Mouse (Mus musculus) forebrain, embryonic 16.5 days (tissue): ENCODE results near the gene Fabp2. TPM values are rescaled to one million over a fixed set of nuclear protein-coding genes. Genes with fewer than 3 reads are reported as not detected.

Source experiments
- ATAC-seq: fragments of 200-750 bp; cut with Nextera tagmentation; 2 replicates; pipeline ENCODE4 v1.8.0; 2017; ENCODE audit warnings: mild to moderate bottlenecking, moderate library complexity
- H3K27ac ChIP-seq: fragments of 300-500 bp; sonication (generic); 2 replicates; pipeline ENCODE4 v1.5.1; 2014; ENCODE audit warnings: low read length, control low read depth
- H3K27me3 ChIP-seq: fragments of 300-500 bp; sonication (generic); replicated peaks from 2 replicates; pipeline ENCODE4 v1.6.1; 2014; ENCODE audit warnings: low read length; ENCODE audit not compliant: control insufficient read depth, insufficient read depth
- H3K36me3 ChIP-seq: fragments of 300-500 bp; sonication (generic); 2 replicates; pipeline ENCODE4 v1.6.1; 2014; ENCODE audit not compliant: control insufficient read depth, insufficient read depth
- H3K4me1 ChIP-seq: fragments of 300-500 bp; sonication (generic); replicated peaks from 2 replicates; pipeline ENCODE4 v1.6.1; 2014; ENCODE audit warnings: low read length; ENCODE audit not compliant: control insufficient read depth, insufficient read depth
- H3K4me2 ChIP-seq: fragments of 300-500 bp; sonication (generic); 2 replicates; pipeline ENCODE4 v1.6.1; 2014; ENCODE audit warnings: mild to moderate bottlenecking, low read length, control low read depth
- H3K4me3 ChIP-seq: fragments of 300-500 bp; sonication (generic); replicated peaks from 2 replicates; pipeline ENCODE4 v1.5.1; 2014; ENCODE audit warnings: mild to moderate bottlenecking, low read length, control low read depth
- H3K9ac ChIP-seq: fragments of 300-500 bp; sonication (generic); replicated peaks from 2 replicates; pipeline ENCODE4 v1.6.1; 2014; ENCODE audit warnings: low read depth, low read length, control low read depth
- H3K9me3 ChIP-seq: fragments of 300-500 bp; sonication (generic); 2 replicates; pipeline ENCODE4 v1.6.1; 2016; ENCODE audit warnings: low read length; ENCODE audit not compliant: control insufficient read depth
- WGBS: fragments of 180-500 bp; shearing (Covaris S2); extraction: QIAGEN DNeasy Blood & Tissue Kit; methylation state at CpG from one replicate; pipeline ENCODE4 v1.1.7; 2014; 5-methylcytosine and 5-hydroxymethylcytosine counted together
- polyA plus RNA-seq: library from polyadenylated mRNA; unstranded; fragments of >200 nt; fragmentation: Nextera tagmentation; extraction: Ambion mirVana; gene quantifications from 2 replicates; pipeline ENCODE4 v1.2.1, GENCODE M21; 2015

The Fabp2 gene
- polyA plus RNA-seq, 1 experiment from 2014 or later, result not detected

DNA sequence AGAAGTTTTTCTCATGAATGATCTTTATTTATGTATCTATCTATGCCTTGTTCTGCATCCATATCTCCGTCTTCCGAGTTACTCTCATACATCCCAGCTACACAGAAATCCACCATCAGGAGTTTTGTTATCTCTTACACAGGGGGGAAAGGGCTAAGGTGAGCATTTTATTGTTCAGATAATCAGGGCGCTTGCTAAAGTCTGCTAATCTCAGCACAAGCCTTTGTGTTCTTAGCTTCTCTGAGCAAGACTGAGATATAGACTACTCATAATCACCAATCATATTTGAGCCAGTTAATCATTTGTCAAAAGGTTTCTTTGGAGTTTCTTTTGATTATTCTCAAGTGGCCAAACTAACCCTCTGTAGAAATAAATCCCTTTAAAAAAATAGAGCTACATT is 17.3 kb upstream of the Fabp2 start:
- no peaks in the 10 kb centered on the region for H3K4me1 ChIP-seq
- no peaks in the 10 kb centered on the region for H3K9me3 ChIP-seq
- H3K36me3 ChIP-seq, result no peaks in the 10 kb centered on the region
- no peak overlapping the region for H3K4me3 ChIP-seq
- no peak overlapping the region for H3K4me2 ChIP-seq
- no peak overlapping the region for H3K9ac ChIP-seq
- 89% methylated on average over 3 of the region's 3 CpGs for WGBS
- no peak overlapping the region for H3K27ac ChIP-seq
- H3K27me3 ChIP-seq, result no peaks in the 10 kb centered on the region
- no peak for ATAC-seq

DNA sequence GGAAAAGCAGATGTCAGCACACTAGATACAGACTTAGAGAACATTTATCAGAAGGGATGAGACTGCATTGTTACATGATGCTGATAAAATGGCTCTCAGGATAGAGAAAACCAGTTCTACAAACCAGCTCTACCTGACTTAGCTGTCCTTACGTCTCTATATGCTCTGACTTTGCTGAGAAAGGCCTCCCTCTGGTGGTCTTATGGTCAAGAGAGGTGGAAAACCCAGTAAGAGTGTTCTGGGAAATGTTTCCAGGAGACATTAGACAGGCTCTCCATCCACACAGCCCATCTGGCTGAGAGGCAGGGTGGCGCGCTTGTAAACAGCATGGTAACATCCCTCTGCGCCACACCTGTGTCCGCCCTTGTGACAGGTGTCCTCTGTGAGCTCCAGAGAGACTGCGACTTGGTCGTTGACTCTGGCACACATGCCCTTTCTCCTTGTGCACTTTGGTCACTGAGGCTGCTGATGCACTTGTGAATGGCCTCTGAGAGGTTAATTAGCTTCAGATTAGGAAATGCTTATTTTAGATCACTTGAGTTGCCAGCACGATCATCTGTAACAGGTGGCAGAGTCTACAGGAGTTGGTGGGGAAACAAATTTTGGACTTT is 16.1 kb upstream of the Fabp2 start:
- no peak for ATAC-seq
- WGBS, result 87% methylated on average over 8 of the region's 8 CpGs
- no peaks in the 10 kb centered on the region for H3K4me1 ChIP-seq

DNA sequence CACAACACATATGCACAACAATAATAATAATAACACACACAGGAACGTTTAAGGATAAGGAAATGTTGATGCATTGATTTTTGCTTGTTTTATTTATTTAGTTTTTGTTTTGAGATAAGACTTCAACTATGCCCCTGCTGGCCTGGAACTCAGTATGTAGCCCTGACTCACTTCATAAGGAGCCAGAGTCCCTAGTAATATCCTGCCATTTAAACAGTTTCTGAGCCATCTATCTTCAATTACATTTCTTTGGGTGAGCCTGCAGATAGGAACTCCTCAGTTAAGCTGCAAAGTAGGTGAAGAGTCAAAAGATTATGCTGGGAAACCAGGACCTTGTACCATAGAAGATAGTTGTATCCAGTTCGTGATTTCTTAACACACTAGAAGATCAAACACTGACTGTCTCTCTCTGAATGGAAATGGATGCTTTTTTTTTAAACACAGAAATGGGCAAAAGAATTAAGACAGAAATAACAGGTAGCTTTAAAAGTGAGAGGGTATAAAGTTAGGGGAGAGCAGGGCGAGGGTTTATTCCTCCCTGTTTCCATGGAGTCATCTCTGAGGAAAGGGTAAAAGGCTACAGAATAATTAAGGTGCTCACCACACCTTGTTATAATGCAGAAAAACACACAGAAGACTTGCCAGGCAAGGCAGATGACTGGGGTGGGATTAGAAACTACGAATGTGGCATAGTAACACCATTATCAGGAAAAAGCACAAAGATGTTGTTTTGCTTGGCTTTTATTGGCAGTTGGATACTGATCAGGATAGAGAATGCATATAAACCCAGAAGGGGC is 7.2 kb upstream of the Fabp2 start:
- H3K4me1 ChIP-seq, result no peaks in the 10 kb centered on the region
- H3K9me3 ChIP-seq, result no peaks in the 10 kb centered on the region
- 80% methylated on average over 4 of the region's 4 CpGs for WGBS
- H3K4me3 ChIP-seq, result no peak overlapping the region
- no peak overlapping the region for H3K9ac ChIP-seq
- H3K27me3 ChIP-seq, result no peaks in the 10 kb centered on the region
- H3K4me2 ChIP-seq, result no peak overlapping the region
- H3K27ac ChIP-seq, result no peak overlapping the region
- no peaks in the 10 kb centered on the region for H3K36me3 ChIP-seq
- no peak for ATAC-seq

More for the DNA sequence above, 16.1 kb upstream of the Fabp2 start:
- no peaks in the 10 kb centered on the region for H3K27me3 ChIP-seq
- H3K4me2 ChIP-seq, result no peak overlapping the region
- no peak overlapping the region for H3K27ac ChIP-seq
- H3K4me3 ChIP-seq, result no peak overlapping the region
- no peaks in the 10 kb centered on the region for H3K9me3 ChIP-seq
- no peak overlapping the region for H3K9ac ChIP-seq
- no peaks in the 10 kb centered on the region for H3K36me3 ChIP-seq

DNA sequence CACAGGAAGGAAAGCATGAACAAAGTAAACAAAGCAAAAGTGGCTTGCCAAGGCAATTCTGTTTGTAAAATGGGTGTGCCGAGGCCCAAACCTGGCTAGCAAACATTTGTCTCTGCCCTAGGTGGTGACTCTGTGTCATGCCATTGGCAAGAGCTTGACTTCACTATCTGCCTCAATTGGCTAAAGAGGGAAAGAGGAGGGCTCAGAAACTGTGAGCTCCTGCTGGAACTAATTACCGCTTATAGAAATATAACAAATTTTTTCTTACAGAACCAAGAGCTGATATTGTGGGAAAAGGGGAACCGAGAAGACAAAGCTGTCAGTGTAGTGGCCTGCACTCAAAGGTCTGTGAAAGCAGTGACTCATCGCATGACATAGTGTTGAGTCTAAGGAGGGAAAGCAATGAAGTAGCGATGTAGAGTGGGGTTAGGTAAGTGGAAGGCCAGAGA is 6.5 kb upstream of the Fabp2 start:
- H3K4me3 ChIP-seq, result no peak overlapping the region
- WGBS, result 89% methylated on average over 5 of the region's 5 CpGs
- ATAC-seq, result no peak
- no peaks in the 10 kb centered on the region for H3K36me3 ChIP-seq
- H3K9me3 ChIP-seq, result no peaks in the 10 kb centered on the region
- H3K27ac ChIP-seq, result no peak overlapping the region
- H3K27me3 ChIP-seq, result no peaks in the 10 kb centered on the region
- no peak overlapping the region for H3K9ac ChIP-seq
- no peaks in the 10 kb centered on the region for H3K4me1 ChIP-seq
- H3K4me2 ChIP-seq, result no peak overlapping the region

DNA sequence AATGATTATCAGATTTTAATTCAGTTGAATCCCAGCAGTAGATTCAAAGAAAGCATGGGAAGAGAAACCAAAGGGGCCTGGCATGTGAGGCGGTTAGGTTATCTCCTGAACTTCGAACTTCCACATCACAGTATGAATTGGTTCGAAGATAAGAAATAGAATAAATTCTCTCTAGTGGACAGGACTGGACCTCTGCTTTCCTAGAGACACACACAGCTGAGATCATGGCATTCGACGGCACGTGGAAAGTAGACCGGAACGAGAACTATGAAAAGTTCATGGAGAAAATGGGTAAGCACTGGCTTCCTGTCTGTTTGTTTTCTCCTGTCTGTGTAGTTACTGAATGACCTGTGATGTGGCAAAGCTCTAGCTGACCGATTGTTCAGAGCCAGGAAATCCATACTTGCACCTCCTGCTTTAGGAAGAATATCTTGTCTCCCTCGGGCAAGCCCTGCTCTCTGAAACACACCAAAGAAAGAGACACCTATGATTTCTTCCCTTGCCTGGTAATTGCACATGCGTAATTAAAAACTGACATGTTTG is 388 bp downstream of the Fabp2 start:
- 88% methylated on average over 11 of the region's 11 CpGs for WGBS
- ATAC-seq, result no peak
- Histone ChIP-seq H3K4me2 (no peak overlapping the region), H3K4me1 (no peaks in the 10 kb centered on the region), H3K27me3 (no peaks in the 10 kb centered on the region), H3K36me3 (no peaks in the 10 kb centered on the region), H3K9me3 (no peaks in the 10 kb centered on the region), H3K4me3 (no peak overlapping the region), H3K27ac (no peak overlapping the region), H3K9ac (no peak overlapping the region)

DNA sequence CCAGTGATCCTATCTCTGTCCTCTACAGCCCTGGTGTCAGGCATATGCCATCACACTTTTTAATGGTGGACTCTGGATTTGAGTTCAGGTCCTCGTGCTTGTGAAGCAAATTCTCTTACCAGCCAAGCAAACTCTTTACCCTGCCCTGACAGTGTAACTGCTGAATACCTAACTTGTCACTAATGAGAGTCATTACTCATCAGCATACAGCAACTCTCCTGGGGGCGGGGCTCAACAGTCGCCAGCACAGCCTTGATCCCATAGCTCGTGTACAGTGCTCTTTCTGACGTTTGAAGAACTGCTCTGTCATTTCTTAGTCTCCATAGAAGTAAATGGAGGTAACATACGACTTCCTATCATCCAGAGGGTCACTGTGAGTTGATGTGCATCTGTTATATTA is 3.4 kb downstream of the Fabp2 start:
- no peaks in the 10 kb centered on the region for H3K27me3 ChIP-seq
- H3K4me1 ChIP-seq, result no peaks in the 10 kb centered on the region
- H3K27ac ChIP-seq, result no peak overlapping the region
- no peak overlapping the region for H3K4me2 ChIP-seq
- 54% methylated on average over 6 of the region's 6 CpGs for WGBS
- H3K4me3 ChIP-seq, result no peak overlapping the region
- H3K36me3 ChIP-seq, result no peaks in the 10 kb centered on the region
- no peak for ATAC-seq
- H3K9ac ChIP-seq, result no peak overlapping the region
- H3K9me3 ChIP-seq, result no peaks in the 10 kb centered on the region

DNA sequence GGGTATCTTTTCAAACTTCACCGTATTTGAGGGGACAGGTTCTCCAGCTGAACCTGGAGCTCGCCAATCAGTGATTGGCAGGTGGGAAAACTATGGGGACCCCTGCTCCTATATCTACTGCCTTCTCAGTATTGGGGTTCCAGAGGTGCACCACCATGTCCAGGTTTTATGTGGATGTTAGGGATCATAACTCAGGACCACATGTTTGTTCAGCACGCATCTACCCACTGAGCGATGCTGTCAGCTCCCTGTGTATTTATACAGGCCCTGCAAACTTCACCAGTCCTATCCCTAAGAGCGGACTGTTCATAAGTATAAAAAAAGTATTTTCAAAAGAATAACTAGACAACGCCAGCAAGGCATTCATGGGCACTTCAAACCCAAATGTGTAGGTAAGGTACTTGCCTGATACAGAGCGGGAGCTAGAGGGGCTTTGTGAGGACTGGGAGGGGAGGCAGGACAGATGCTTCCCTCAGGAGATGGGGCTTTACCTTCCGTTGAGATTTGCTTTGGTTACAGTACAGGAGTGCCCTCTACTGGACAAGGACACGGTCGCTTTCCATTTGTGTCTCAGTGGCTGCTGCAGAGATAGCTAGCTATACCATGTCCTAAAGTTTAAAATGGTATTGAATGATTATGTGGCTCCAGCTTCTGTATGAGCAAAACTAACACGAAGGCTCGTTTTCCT is 9.0 kb downstream of the Fabp2 start:
- H3K27ac ChIP-seq, result no peak overlapping the region
- no peak overlapping the region for H3K4me3 ChIP-seq
- WGBS, result 49% methylated on average over 12 of the region's 12 CpGs
- no peak overlapping the region for H3K9ac ChIP-seq
- no peaks in the 10 kb centered on the region for H3K9me3 ChIP-seq
- H3K36me3 ChIP-seq, result no peaks in the 10 kb centered on the region
- H3K4me1 ChIP-seq, result 0 out of 2 replicates have a peak, but pooled peaks cover 2% of the 10 kb centered on the region
- no peak overlapping the region for H3K4me2 ChIP-seq
- H3K27me3 ChIP-seq, result no peaks in the 10 kb centered on the region
- peak; percentile 90 for ATAC-seq

DNA sequence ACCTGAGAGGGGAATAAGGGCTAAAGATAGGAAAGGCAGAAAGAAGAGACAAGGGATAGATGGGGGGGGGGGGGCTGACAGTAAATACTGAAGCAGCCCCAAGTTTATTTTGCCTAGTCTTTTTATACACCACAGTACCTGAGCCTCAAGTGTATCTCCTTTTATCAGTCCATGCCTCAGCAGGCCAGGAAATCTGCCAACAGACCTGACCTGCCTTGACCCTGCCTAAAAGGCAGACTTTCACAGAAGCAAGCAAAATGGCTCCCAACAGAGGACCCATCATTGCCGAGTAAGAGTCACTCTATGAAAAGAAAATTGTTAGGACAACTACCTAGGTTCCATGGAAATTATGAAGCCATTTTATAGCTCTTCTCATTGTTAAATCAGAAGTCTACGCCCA is 13.0 kb downstream of the Fabp2 start:
- H3K4me2 ChIP-seq, result no peak overlapping the region
- H3K9me3 ChIP-seq, result no peaks in the 10 kb centered on the region
- no peak overlapping the region for H3K27ac ChIP-seq
- WGBS, result 89% methylated on average over 2 of the region's 2 CpGs
- H3K27me3 ChIP-seq, result no peaks in the 10 kb centered on the region
- H3K36me3 ChIP-seq, result no peaks in the 10 kb centered on the region
- no peak overlapping the region for H3K9ac ChIP-seq
- H3K4me1 ChIP-seq, result 0 out of 2 replicates have a peak, but pooled peaks cover 2% of the 10 kb centered on the region
- no peak overlapping the region for H3K4me3 ChIP-seq
- no peak for ATAC-seq

DNA sequence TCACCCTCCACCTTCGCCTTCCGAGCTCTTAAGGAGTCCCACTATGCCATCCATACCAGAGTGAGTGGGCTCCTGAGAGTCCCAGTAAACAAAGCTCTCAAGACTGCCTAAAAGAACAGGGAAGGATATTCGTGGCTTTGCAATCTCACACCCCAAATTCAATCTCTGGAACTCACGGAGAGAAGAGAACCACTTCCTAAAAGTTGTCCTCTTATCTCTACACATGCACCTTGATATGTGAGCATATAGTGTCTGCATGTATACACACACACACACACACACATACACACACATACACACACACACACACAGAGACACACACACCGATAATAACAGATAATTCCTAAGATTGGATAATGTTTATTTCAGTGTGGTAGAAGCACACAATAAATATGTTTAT is 20.6 kb downstream of the Fabp2 start:
- no peak overlapping the region for H3K4me2 ChIP-seq
- H3K4me3 ChIP-seq, result no peak overlapping the region
- no peaks in the 10 kb centered on the region for H3K4me1 ChIP-seq
- ATAC-seq, result no peak
- 89% methylated on average over 5 of the region's 5 CpGs for WGBS
- no peak overlapping the region for H3K9ac ChIP-seq
- H3K9me3 ChIP-seq, result no peaks in the 10 kb centered on the region
- no peak overlapping the region for H3K27ac ChIP-seq
- no peaks in the 10 kb centered on the region for H3K36me3 ChIP-seq
- H3K27me3 ChIP-seq, result no peaks in the 10 kb centered on the region
